In the genomic region with DNA sequence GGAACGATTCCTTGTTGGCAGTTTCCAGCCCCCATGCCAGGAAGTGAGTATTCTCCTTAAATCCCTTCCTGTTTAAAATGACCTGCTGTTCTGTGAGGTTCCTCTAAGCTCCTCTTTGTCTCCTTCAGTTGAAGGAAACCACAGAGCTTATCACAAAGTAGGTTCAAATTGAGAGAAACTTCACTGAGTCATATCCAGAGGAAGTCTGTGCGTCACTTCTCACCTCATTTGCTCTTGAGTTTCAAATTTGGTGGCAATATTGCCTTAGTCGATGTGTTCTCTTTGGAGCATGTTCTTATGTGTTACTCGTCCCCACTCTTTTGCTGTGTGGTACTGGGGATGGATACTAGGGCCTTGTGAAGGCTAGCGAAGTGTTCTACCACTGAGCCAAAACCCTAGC, we compare ENCODE assay signal across 24 mouse cellular contexts.
"Had no signal": no experiment of that assay in that cellular context is flagged by ENCODE, and none has a peak within 500 bp of the region (broad histone marks: within the 10 kb centered on the region; RNA-seq: fewer than 3 reads in every experiment).

No protein-coding gene starts in this region.

- H3K36me3 ChIP-seq: limb, embryonic 10.5 days; limb, embryonic 13.5 days; liver, embryonic 12.5 days; liver, embryonic 15.5 days; lung, embryonic 15.5 days; midbrain, embryonic 10.5 days; midbrain, embryonic 13.5 days; neural tube, embryonic 13.5 days; stomach, embryonic 15.5 days had no signal

- DNase-seq: kidney, adult 9 months; kidney, postnatal 25 days; layer of hippocampus, adult 9-11 months; liver; lung, adult 18-20 months; lung, postnatal 10 days; lung, postnatal 36 days; retina, postnatal 1 day; right cerebral cortex, postnatal 25 days; spleen, adult 18-20 months; thymus, postnatal 25 days had no signal

- H3K4me2 ChIP-seq: limb, embryonic 13.5 days; liver, embryonic 12.5 days; liver, embryonic 15.5 days; lung, embryonic 15.5 days; midbrain, embryonic 13.5 days; neural tube, embryonic 13.5 days; stomach, embryonic 15.5 days had no signal

- H3K27me3 ChIP-seq: limb, embryonic 13.5 days; liver, embryonic 12.5 days; liver, embryonic 15.5 days; lung, embryonic 15.5 days; midbrain, embryonic 13.5 days; neural tube, embryonic 13.5 days; stomach, embryonic 15.5 days had no signal

- H3K4me1 ChIP-seq: limb, embryonic 10.5 days; limb, embryonic 13.5 days; liver, embryonic 12.5 days; liver, embryonic 15.5 days; lung, embryonic 15.5 days; midbrain, embryonic 10.5 days; midbrain, embryonic 13.5 days; neural tube, embryonic 13.5 days; stomach, embryonic 15.5 days had no signal

- H3K9ac ChIP-seq: limb, embryonic 13.5 days; liver, embryonic 12.5 days; liver, embryonic 15.5 days; lung, embryonic 15.5 days; midbrain, embryonic 13.5 days; stomach, embryonic 15.5 days had no signal

- ATAC-seq: liver, embryonic 12.5 days; midbrain, embryonic 13.5 days; midbrain, embryonic 16.5 days had no signal

- H3K4me3 ChIP-seq: layer of hippocampus, adult 2 months; limb, embryonic 10.5 days; limb, embryonic 13.5 days; liver, embryonic 12.5 days; liver, embryonic 15.5 days; lung, embryonic 15.5 days; midbrain, embryonic 10.5 days; midbrain, embryonic 13.5 days; myocyte; neural tube, embryonic 13.5 days; stomach, embryonic 15.5 days had no signal

- H3K27ac ChIP-seq: kidney, postnatal 0 days; layer of hippocampus, adult 2 months; limb, embryonic 10.5 days; limb, embryonic 13.5 days; liver, embryonic 12.5 days; liver, embryonic 15.5 days; lung, embryonic 15.5 days; midbrain, embryonic 10.5 days; midbrain, embryonic 13.5 days; neural tube, embryonic 13.5 days; stomach, embryonic 15.5 days had no signal

- H3K9me3 ChIP-seq: limb, embryonic 10.5 days; limb, embryonic 13.5 days; liver, embryonic 12.5 days; liver, embryonic 15.5 days; lung, embryonic 15.5 days; midbrain, embryonic 10.5 days; midbrain, embryonic 13.5 days; neural tube, embryonic 13.5 days; stomach, embryonic 15.5 days had no signal
